Mouse (Mus musculus): Measurements from ENCODE around the gene Rab38.

Gene Rab38

DNA sequence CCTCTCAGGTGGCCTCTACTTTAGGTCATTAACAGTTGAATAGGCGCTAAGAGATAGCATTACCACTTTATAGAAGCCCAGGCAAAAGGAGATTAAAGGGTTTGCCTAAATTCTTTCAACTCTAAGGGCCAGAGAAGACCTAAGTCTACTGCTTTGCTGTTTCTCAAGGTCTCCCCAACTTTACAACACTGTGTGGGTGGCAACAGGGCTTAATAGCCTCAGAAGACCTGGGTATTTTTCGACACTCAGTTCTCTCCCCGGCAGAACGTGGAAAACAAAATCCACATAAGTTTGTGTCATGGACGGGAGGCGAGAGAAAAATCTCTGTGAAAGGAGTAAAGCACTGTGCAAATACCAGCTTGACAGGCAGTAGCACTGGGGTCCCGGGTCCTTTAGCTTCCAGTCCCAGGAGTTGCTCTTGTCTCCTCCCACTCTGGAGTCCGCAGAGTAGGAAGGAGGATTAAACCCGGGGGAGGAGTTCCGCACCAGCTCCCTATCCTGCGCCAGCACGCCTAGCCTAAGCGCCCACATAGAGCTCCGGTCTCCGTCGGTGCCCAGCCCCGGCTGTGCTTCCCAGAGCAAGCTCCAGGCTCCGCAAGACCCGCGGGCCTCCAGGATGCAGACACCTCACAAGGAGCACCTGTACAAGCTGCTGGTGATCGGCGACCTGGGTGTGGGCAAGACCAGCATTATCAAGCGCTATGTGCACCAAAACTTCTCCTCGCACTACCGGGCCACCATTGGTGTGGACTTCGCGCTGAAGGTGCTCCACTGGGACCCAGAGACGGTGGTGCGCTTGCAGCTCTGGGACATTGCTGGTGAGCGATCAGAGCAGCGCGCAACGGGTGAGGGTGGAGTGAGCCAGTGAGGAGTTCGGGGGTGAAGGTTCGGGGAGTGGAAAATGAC lies at the start of gene Rab38:
Gene Rab38, plus strand, starts transcription at position 488 of the 906 bp plus-strand sequence.
- no peak for DNase-seq

GRCm38 (mm10) chr7:88394568-88394967 lies 35.5 kb upstream of the Rab38 start:
- DNase-seq: no peak

DNA sequence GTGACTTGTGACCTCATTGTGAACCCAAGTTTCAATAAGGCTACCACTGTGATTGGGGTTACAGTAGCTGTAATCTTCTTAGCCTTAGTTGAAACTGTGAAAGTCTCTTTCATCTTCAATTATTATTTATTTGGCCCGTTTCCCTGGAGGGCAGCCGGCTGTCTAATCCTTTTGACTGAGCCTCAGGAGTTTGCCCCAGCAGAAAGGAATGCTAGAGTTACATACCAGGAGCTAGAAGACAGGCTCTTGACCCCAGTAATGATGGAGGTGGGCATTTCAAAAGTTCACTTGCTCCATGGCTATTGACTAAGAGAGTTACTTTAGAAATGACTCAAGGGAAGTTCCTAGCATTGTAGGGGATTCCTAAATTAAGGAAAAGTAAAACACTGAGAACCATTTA lies 34.3 kb upstream of the Rab38 start:
- DNase-seq: no peak

DNA sequence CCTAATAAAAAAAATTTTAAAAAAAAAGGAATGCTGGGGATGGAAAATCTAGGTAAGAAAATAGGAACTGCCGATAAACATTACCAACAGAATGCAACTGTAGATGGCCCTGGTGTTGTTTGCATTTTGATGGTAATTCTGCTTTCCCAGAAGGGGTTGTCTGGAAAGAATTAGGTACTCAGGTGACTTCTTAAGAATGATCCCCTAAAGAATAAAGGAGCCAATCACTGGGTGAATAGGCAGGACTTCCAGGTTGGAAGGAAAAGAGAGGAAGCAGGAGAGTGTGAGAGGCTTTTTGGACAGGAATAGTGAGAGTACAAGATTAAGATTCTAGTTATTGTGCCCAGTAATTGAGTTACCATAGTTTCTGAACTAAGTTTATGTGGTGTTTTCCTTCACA lies 24.8 kb upstream of the Rab38 start:
- no peak for DNase-seq

- no peak for DNase-seq
Measured at GRCm38 (mm10) chr7:88406466-88406865, 23.6 kb upstream of the Rab38 start.

DNA sequence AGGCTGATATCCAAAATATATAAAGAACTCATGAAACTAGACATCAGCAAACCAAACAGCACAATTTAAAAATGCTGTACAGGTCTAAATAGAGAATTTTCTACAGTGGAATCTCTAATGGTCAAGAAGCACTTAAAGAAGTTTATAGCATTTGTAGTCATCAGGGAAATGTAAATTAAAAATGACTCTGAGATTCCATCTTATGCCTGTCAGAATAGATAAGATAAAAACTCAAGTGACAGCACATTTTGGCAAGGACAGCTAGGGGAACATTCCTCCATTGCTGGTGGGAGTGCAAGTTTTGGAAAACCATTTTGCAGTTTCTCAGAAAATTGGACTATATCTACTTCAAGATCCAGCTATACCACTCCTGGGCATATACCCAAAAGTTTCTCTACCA lies 8.3 kb upstream of the Rab38 start:
- no peak for DNase-seq

GRCm38 (mm10) chr7:88423889-88424288 lies 6.2 kb upstream of the Rab38 start:
- DNase-seq: no peak

DNA sequence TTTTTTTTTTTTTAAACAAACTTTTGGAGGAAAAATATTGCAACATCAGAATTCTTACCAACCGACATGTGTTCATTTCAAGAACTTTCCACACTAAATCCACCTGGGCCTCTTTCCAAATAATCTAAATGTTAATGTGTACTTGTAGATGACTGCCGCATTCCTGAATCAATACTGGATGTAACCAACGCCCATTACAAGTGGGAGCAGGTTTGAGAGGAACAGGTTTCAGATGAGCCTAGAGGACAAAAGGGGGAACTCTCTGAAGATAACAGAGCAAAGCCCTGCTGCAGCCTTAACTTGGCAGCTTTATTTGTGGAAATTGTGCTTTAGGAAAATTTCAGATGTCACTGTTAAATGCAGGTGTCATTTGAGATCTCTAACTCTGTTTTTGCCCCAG lies 4.3 kb upstream of the Rab38 start:
- DNase-seq: no peak

GRCm38 (mm10) chr7:88427484-88427883 lies 2.6 kb upstream of the Rab38 start:
- no peak for DNase-seq

- no peak for DNase-seq
Measured at GRCm38 (mm10) chr7:88430692-88431084, 615 bp downstream of the Rab38 start.

GRCm38 (mm10) chr7:88440301-88440700 lies 10.2 kb downstream of the Rab38 start:
- DNase-seq: no peak

DNA sequence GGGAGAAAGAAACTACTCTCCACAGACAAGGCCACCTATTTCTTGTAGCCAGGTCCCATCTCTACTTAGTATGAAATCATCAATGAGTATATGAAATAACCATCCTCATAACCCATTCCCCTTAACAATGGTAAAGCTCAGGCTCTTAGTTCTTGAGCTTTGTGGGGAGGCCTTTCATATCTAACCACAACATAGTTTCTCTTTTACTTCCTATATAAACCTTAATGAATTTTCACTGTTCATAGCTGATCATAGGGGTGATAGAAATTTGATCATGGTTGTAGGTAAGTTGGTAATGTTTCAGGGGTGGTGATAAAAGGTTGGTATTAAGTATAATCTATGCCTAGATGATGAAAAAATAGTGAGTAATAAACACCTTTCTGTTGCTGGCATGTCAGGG lies 12.6 kb downstream of the Rab38 start:
- DNase-seq: no peak

DNA sequence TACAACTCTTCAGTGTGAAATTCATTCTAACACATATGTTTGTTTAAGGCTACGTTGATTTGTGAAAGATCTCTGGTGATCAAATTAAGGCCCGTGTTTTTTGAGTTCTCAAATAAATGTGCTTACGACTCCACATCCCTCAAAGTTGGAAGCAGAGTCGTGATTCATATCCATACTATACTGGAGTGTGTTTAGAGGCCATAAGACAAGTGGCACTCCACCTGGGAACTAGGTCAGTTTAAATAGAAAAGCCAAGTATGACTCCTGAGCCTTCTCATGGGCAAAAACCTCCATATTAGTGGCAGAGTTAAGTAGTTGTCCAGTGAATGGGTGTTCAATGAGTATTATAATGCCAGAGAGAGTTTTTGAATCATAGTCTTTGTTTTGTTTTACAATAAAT lies 13.4 kb downstream of the Rab38 start:
- DNase-seq: no peak

GRCm38 (mm10) chr7:88445320-88445903 lies 15.3 kb downstream of the Rab38 start:
- DNase-seq: no peak

DNA sequence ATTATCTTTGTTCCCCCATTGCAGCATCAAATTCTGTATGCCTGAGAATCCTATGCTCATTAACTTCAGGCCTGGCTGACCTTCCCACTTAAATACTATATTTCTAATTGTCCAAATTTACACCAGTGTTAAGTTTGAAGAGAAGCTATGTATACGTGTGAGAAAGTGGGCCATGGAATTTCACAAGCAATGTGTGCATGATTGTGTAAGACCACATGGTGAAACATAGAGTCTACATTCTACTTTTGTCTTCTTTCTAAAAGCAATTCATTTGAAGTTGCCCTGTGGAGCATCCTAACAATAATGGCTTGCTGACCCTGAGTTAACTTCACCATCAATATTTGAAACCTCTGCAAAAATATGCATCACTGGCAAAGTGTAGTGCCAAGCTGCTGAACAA lies 23.2 kb downstream of the Rab38 start:
- no peak for DNase-seq

GRCm38 (mm10) chr7:88457827-88458226 lies 27.8 kb downstream of the Rab38 start:
- DNase-seq: no peak

GRCm38 (mm10) chr7:88467754-88468153 lies 37.7 kb downstream of the Rab38 start:
- DNase-seq: no peak

- no peak for DNase-seq
Measured at GRCm38 (mm10) chr7:88482110-88482619, 52.1 kb downstream of the Rab38 start.

- no peak for DNase-seq
Measured at GRCm38 (mm10) chr7:88482628-88483027, 52.6 kb downstream of the Rab38 start.

- DNase-seq: no peak
Measured at GRCm38 (mm10) chr7:88491020-88491419, 60.9 kb downstream of the Rab38 start.

GRCm38 (mm10) chr7:88502217-88502817 lies 72.2 kb downstream of the Rab38 start:
- no peak for DNase-seq

GRCm38 (mm10) chr7:88509748-88510147 lies 79.7 kb downstream of the Rab38 start:
- DNase-seq: no peak

DNA sequence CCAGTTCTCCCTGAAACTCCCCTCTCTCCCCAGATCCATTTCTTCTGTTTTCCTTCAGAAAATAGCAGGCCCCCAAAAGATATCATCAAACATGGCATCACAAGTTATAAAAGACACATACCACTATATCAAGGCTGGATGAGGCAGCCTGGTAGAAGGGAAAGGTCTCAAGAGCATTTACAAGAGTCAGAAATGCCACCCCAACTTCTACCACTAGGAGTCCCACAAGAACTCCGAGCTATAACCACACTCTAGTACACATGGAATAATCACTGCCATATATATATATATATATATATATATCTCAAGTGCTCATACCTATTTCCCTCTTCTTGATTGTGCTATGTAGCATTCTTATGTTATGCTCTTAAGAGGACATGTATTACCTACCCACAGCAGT lies 92.4 kb downstream of the Rab38 start:
- DNase-seq: no peak

DNA sequence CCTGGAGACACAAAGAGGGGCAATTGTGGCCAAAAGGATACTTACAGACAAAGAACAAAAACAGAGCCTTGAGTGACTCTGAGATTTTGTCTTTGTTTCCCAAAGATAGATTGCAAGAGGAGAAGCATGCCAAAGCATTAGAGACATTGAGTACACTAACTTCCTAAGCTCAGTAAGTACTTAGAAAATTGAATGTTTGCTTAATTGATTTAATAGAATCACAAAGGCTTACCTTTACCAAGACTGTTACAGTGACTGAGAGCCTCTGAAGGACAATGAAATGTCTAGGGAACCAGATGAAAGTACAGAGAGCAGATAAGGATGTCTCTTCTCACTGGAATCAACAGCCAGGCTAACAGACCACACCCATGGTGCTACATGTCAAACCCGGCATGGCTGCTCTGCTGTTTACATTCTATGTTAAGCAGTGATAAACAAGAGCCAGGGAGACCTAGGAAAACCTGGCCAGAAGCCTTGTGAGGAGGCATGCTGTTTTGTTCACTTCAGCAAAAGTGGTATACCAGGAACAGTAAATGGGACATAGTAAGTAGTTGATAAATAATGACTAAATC lies 97.1 kb downstream of the Rab38 start:
- DNase-seq: no peak
